Mouse (Mus musculus) spleen, adult 12 weeks (tissue): ENCODE measurements around the gene Iqcd.

ENCODE experiments used
- DNase-seq: peaks from one replicate; pipeline ENCODE4 v3.0.0; 2022; ENCODE audit warnings: low spot score

The Iqcd gene

GRCm38 (mm10) chr5:120603515-120603914 lies 14.7 kb downstream of the Iqcd start:
- DNase-seq = no peak

- peak; percentile 73 for DNase-seq
These were observed 16.0 kb downstream of the Iqcd start for GRCm38 (mm10) chr5:120604839-120605238.

- no peak for DNase-seq
These were observed 16.4 kb downstream of the Iqcd start for GRCm38 (mm10) chr5:120605241-120605661.

- peak; percentile 79 for DNase-seq
These were observed 16.9 kb downstream of the Iqcd start for GRCm38 (mm10) chr5:120605688-120606087.

GRCm38 (mm10) chr5:120606590-120607200 lies 17.9 kb downstream of the Iqcd start:
- DNase-seq = no peak

GRCm38 (mm10) chr5:120607335-120607734 lies 18.5 kb downstream of the Iqcd start:
- DNase-seq = no peak

- DNase-seq = no peak
These were observed 20.5 kb downstream of the Iqcd start for GRCm38 (mm10) chr5:120609246-120609775.

GRCm38 (mm10) chr5:120610906-120611305 lies 22.1 kb downstream of the Iqcd start:
- DNase-seq = no peak

- no peak for DNase-seq
These were observed 22.6 kb downstream of the Iqcd start for GRCm38 (mm10) chr5:120611416-120611815.

GRCm38 (mm10) chr5:120612442-120612821 lies 23.6 kb downstream of the Iqcd start, which contains the start of the genes Rita1 and Ddx54:
Gene Rita1, minus strand, starts transcription at chr5:120612589.
Gene Ddx54, plus strand, starts transcription at chr5:120612739.
- DNase-seq = no peak

- peak; percentile 100 for DNase-seq
These were observed 24.2 kb downstream of the Iqcd start for GRCm38 (mm10) chr5:120612822-120613604.

- DNase-seq = no peak
These were observed 27.1 kb downstream of the Iqcd start for GRCm38 (mm10) chr5:120615903-120616302.

GRCm38 (mm10) chr5:120618778-120619177 lies 30.0 kb downstream of the Iqcd start:
- no peak for DNase-seq

- DNase-seq = peak; percentile 66
These were observed 30.4 kb downstream of the Iqcd start for GRCm38 (mm10) chr5:120619201-120619600.

GRCm38 (mm10) chr5:120620375-120621077 lies 31.7 kb downstream of the Iqcd start:
- DNase-seq = peak; percentile 81

- peak; percentile 52 for DNase-seq
These were observed 32.4 kb downstream of the Iqcd start for GRCm38 (mm10) chr5:120621078-120621765.

- DNase-seq = no peak
These were observed 33.0 kb downstream of the Iqcd start for GRCm38 (mm10) chr5:120621846-120622197.

GRCm38 (mm10) chr5:120622198-120622851 lies 33.5 kb downstream of the Iqcd start:
- DNase-seq = no peak

- no peak for DNase-seq
These were observed 35.6 kb downstream of the Iqcd start for GRCm38 (mm10) chr5:120624427-120624826.

- no peak for DNase-seq
These were observed 37.6 kb downstream of the Iqcd start for GRCm38 (mm10) chr5:120626399-120626798.

- DNase-seq = no peak
These were observed 38.9 kb downstream of the Iqcd start for GRCm38 (mm10) chr5:120627515-120628300.
